Mouse (Mus musculus) kidney, embryonic 14.5 days (tissue): ENCODE results near the gene Ticam1. TPM values are rescaled to one million over a fixed set of nuclear protein-coding genes. Genes with fewer than 3 reads are reported as not detected.
A peak's percentile ranks its signal among the peaks of the same experiment; 100 is the strongest.

Experiments used
- ATAC-seq: fragments of 200-750 bp; cut with Nextera tagmentation; 2 replicates; pipeline ENCODE4 v1.8.0; 2017; ENCODE audit warnings: moderate number of reproducible peaks, mild to moderate bottlenecking, moderate TSS enrichment, moderate library complexity; ENCODE audit not compliant: low FRiP score, low TSS enrichment
- H3K27ac ChIP-seq: fragments of 300-500 bp; sonication (generic); 2 replicates; pipeline ENCODE4 v1.5.1; 2014; ENCODE audit warnings: low read depth, mild to moderate bottlenecking, low read length, moderate library complexity, mixed read lengths
- H3K27me3 ChIP-seq: fragments of 300-500 bp; sonication (generic); 2 replicates; pipeline ENCODE4 v1.6.1; 2014; ENCODE audit warnings: mild to moderate bottlenecking, low read length; ENCODE audit not compliant: control insufficient read depth, insufficient read depth
- H3K36me3 ChIP-seq: fragments of 300-500 bp; sonication (generic); 2 replicates; pipeline ENCODE4 v1.6.1; 2014; ENCODE audit warnings: low read length, mixed read lengths; ENCODE audit not compliant: control insufficient read depth, insufficient read depth
- H3K4me1 ChIP-seq: fragments of 300-500 bp; sonication (generic); 2 replicates; pipeline ENCODE4 v1.6.1; 2014; ENCODE audit warnings: low read length, mixed read lengths; ENCODE audit not compliant: control insufficient read depth, insufficient read depth
- H3K4me2 ChIP-seq: fragments of 300-500 bp; sonication (generic); replicated peaks from 2 replicates; pipeline ENCODE4 v1.6.1; 2014; ENCODE audit warnings: low read depth, mild to moderate bottlenecking, low read length
- H3K4me3 ChIP-seq: fragments of 300-500 bp; sonication (generic); 2 replicates; pipeline ENCODE4 v1.5.1; 2014; ENCODE audit warnings: mild to moderate bottlenecking, low read length
- H3K9ac ChIP-seq: fragments of 300-500 bp; sonication (generic); 2 replicates; pipeline ENCODE4 v1.6.1; 2014; ENCODE audit warnings: low read depth, mild to moderate bottlenecking, low read length, moderate library complexity
- H3K9me3 ChIP-seq: fragments of 300-500 bp; sonication (generic); 2 replicates; pipeline ENCODE4 v1.6.1; 2016; ENCODE audit warnings: low read length; ENCODE audit not compliant: control insufficient read depth
- WGBS: fragments of 180-500 bp; shearing (Covaris S2); extraction: QIAGEN DNeasy Blood & Tissue Kit; methylation state at CpG from one replicate; pipeline ENCODE4 v1.1.7; 2014; 5-methylcytosine and 5-hydroxymethylcytosine counted together
- polyA plus RNA-seq: library from polyadenylated mRNA; unstranded; fragments of >200 nt; fragmentation: Nextera tagmentation; extraction: Ambion mirVana; gene quantifications from 2 replicates; pipeline ENCODE4 v1.2.1, GENCODE M21; 2014

Gene Ticam1
- polyA plus RNA-seq, 1 experiment from 2014 or later: 7.2 TPM

DNA sequence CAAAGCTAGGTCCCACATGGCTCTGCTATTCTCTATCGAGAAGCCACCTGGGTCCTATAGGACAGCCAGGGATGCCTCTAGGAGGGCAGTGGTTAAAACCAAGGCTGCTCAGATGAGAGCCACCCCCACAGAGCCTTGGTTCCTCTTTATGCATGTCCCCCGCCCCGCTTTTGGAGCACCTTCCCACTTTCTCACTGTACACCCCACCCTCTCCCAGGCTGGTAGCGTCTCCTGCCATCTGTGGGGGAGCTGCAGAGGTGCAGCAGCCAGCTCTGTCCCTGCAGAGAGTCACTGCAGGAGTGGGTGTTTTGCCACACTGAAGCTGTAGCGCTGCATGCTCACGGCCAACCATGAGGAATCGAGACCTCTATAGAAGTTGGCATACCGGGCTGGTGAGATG, 6.7 kb upstream of the Ticam1 start:
- H3K4me2 ChIP-seq: no peak overlapping the region
- H3K4me3 ChIP-seq: no peak overlapping the region
- H3K27me3 ChIP-seq: no peaks in the 10 kb centered on the region
- no peak for ATAC-seq
- no peak overlapping the region for H3K27ac ChIP-seq
- WGBS: 89% methylated on average over 8 of the region's 8 CpGs
- H3K9ac ChIP-seq: no peak overlapping the region
- H3K36me3 ChIP-seq: peaks cover 69% of the 10 kb centered on the region
- H3K9me3 ChIP-seq: no peaks in the 10 kb centered on the region
- H3K4me1 ChIP-seq: peaks cover 6% of the 10 kb centered on the region

DNA sequence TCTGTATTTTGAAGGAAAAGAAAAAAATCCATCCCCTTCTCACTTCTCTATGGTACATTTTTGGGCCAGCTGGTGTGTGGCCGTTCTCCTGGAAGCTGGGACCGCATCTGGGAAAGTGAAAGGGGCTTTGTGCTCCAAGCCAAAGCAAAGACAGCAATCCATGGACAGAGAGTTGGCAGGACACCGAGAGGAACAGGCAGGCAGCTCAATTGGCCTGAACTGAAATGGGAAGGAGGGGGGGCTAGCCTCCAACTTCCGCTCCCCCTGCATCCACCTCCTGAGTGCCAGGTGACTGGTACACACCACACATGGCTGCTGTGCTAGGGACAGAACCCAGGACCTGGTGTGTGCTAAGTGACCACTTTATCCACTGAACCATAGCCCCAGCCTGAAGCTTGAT, 6.2 kb upstream of the Ticam1 start:
- Histone ChIP-seq H3K4me3 (no peak overlapping the region), H3K27me3 (no peaks in the 10 kb centered on the region), H3K9me3 (no peaks in the 10 kb centered on the region), H3K4me1 (peaks cover 3% of the 10 kb centered on the region), H3K36me3 (peaks cover 69% of the 10 kb centered on the region), H3K4me2 (no peak overlapping the region), H3K27ac (no peak overlapping the region), H3K9ac (no peak overlapping the region)
- 95% methylated on average over 4 of the region's 4 CpGs for WGBS
- ATAC-seq: no peak

DNA sequence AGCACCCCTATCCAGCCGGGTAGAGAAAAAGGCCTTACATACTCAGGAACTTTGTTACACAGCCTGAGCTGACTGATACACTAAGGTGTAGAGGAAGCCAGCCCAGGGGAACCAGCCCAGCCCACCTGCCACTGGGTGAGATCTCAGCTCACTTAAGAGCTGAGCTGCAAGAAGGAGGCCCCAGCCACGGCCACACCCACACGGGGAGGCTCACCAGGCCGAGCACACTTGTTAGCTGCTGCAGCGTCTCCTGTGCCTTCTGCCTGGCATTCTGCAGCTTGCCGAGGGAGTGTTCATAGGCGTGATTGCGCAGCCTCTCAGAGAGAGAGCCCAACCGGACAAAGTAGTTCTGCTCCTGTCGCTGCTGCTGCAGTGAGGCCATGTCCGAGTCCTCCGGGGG, 4.6 kb upstream of the Ticam1 start:
- Histone ChIP-seq H3K9me3 (no peaks in the 10 kb centered on the region), H3K36me3 (peaks cover 62% of the 10 kb centered on the region), H3K4me3 (no peak overlapping the region), H3K27ac (no peak overlapping the region), H3K4me2 (no peak overlapping the region), H3K27me3 (no peaks in the 10 kb centered on the region), H3K9ac (no peak overlapping the region), H3K4me1 (no peaks in the 10 kb centered on the region)
- no peak for ATAC-seq
- 92% methylated on average over 12 of the region's 12 CpGs for WGBS

DNA sequence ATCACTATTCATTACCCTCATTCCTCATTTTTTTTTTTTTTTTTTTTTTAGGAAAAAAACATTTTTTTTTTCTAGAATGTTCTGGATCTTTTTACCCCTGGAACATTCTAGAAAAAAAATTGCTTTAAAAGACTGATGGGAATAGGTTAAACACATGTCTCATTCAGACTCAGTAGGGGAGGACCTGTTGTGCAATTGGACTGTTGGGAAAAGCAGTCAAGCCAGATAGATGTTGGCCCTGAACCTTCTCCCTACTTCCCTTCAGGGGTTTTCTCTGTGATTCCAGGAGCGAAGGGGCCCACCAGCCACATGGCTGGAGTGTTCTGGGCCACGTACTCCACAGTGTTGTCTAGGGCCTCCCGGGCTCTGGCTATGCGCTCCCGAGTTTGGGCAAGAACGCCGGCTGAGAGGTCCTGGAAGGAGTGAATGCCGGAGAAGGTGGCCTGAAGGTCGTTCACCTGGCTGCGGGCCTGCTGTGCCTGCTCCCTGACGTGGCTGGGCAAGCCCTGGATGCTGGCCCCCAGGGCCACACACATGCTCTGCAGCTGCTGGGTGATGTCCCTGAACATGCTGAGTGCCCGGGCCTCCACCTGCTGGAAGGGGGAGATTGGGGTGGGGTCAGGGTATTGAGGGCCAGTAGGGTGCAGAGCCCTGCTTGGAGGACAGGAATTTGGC, 3.0 kb upstream of the Ticam1 start:
- H3K36me3 ChIP-seq: peaks cover 46% of the 10 kb centered on the region
- no peak overlapping the region for H3K9ac ChIP-seq
- H3K27ac ChIP-seq: no peak overlapping the region
- H3K27me3 ChIP-seq: no peaks in the 10 kb centered on the region
- no peak for ATAC-seq
- 90% methylated on average over 12 of the region's 12 CpGs for WGBS
- no peak overlapping the region for H3K4me3 ChIP-seq
- H3K4me1 ChIP-seq: no peaks in the 10 kb centered on the region; the same call in 1 of the 2 replicates
- H3K9me3 ChIP-seq: no peaks in the 10 kb centered on the region
- H3K4me2 ChIP-seq: no peak overlapping the region

DNA sequence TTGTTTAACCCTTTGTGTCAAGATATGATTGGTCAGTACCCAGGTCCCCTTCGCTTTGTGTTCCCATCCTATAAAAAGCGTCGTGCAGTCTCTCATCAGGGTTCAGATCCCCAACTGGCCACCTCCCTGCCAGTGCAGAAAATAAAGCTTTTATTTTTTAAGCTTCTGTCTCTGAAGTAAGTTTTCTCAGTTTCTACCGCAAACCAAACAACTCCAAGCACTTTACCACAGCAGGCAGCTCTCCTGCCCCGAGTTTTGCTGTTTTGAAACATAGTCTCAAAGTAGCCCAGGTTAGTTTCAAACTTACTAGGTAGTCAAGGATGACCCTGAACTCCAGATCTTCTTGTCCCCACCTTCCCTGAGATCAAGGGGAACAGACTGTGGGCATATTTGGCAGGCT, 1.8 kb upstream of the Ticam1 start:
- Histone ChIP-seq H3K9me3 (no peaks in the 10 kb centered on the region), H3K9ac (no peak overlapping the region), H3K27ac (no peak overlapping the region), H3K4me1 (no peaks in the 10 kb centered on the region; the same call in 1 of the 2 replicates), H3K36me3 (peaks cover 36% of the 10 kb centered on the region), H3K4me2 (no peak overlapping the region), H3K27me3 (no peaks in the 10 kb centered on the region), H3K4me3 (no peak overlapping the region)
- ATAC-seq: no peak
- 95% methylated on average over 5 of the region's 5 CpGs for WGBS

DNA sequence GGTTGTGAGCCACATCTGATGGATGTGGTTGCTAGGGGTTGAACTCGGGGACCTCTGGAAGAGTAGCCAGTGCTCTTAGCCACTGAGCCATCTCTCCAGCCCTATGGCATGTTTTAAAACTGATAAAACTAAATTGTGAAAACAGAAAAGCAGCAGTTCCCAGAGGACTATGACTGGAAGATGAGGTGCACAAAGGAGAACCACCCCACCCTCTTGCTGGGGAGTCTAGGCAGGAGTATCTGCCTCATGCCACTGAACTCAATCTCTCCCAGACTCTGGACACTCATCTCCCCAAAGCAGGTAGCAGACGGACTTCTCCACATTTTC, 944 bp upstream of the Ticam1 start:
- Histone ChIP-seq H3K27me3 (no peaks in the 10 kb centered on the region), H3K36me3 (peaks cover 28% of the 10 kb centered on the region), H3K9ac (no peak overlapping the region; the same call in 1 of the 2 replicates), H3K9me3 (no peaks in the 10 kb centered on the region), H3K4me1 (no peaks in the 10 kb centered on the region; the same call in 1 of the 2 replicates), H3K4me3 (no peak overlapping the region), H3K27ac (peak overlapping the region; percentile 81), H3K4me2 (peak overlapping the region; percentile 65; the same call in 1 of the 2 replicates)
- peak; percentile 18; the same call in 1 of the 2 replicates for ATAC-seq
- WGBS: 42% methylated on average over 2 of the region's 2 CpGs

DNA sequence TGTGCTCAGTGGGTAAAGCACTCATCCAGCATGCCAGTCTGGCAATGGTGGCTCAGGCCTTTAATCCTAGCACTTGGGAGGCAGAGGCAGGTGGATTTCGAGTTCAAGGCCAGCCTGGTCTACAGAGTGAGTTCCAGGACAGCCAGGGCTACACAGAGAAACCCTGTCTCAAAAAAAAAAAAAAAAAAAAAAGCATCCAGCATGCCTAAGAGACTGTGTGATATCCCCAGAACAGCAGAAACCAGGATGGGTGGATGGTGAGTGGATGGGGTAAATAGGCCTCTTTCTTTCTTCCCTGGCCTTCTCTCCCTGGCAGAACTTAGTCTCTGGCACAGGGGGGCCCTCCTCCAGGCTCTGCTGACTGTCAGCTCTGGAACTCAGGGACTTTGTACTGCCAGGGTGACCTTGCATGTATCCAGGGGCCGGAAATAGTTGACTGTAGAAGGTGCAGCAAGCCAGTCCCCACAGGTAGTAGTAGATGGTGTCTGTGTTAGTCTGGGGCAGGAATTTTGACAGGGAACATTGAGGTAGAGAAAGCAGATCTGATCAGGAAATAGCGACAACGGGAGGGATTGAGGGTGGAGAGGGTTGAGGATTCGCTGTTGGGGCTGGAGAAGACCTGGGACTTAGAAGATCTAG, 625 bp downstream of the Ticam1 start:
- 18% methylated on average over 5 of the region's 5 CpGs for WGBS
- Histone ChIP-seq H3K27ac (peak overlapping the region; percentile 85), H3K4me3 (peak overlapping the region; percentile 58), H3K4me1 (no peaks in the 10 kb centered on the region; the same call in 1 of the 2 replicates), H3K9ac (peak overlapping the region; percentile 65), H3K4me2 (peak overlapping the region; percentile 65), H3K27me3 (no peaks in the 10 kb centered on the region), H3K9me3 (no peaks in the 10 kb centered on the region), H3K36me3 (peaks cover 22% of the 10 kb centered on the region)
- ATAC-seq: peak; percentile 0; the same call in 1 of the 2 replicates

DNA sequence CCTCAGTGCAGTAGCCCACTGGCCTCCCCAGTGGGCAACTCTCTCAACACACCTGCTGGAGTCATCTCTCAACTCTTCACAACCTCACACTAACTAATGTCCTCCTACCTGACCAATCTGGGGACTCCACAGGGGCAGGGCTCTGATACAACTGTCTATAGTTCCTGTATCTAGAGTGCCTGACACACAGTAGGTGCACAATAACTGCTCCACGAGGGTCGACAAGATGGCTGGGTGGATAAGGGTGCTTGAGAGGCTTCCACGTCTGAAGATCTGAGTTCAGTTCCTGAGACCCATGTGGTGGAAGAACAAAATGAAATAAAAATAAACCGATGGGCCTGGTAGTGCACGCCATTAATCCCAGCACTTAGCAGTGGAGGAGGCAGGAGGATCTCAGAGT, 2.6 kb downstream of the Ticam1 start:
- no peak for ATAC-seq
- Histone ChIP-seq H3K27me3 (no peaks in the 10 kb centered on the region), H3K4me3 (no peak overlapping the region), H3K27ac (no peak overlapping the region), H3K9me3 (no peaks in the 10 kb centered on the region), H3K36me3 (peaks cover 17% of the 10 kb centered on the region), H3K4me1 (no peaks in the 10 kb centered on the region; the same call in 1 of the 2 replicates), H3K4me2 (no peak overlapping the region), H3K9ac (no peak overlapping the region)
- 91% methylated on average over 5 of the region's 5 CpGs for WGBS

DNA sequence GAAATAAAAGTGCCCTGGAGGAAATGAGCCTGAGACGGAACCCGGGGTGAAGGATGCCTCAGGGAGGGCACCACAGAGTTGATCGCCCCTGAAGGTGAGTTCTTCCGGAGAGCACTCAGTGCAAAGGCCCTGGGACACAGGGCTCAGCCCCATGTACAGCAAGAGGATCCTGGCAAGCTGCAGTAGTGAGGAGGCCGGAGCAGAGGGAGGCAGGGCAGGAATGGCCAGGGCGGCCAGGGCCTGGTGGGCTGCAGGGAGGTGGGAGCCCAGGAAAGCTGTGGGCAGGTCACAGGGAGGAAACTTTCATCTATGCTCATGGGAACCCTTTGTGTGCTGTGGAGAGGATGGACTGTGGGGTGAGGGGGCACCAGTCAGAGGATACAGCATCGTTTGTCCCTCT, 3.1 kb downstream of the Ticam1 start:
- Histone ChIP-seq H3K9ac (no peak overlapping the region), H3K4me2 (no peak overlapping the region), H3K27ac (no peak overlapping the region), H3K36me3 (peaks cover 13% of the 10 kb centered on the region; the same call in 1 of the 2 replicates), H3K9me3 (no peaks in the 10 kb centered on the region), H3K4me1 (no peaks in the 10 kb centered on the region; the same call in 1 of the 2 replicates), H3K27me3 (no peaks in the 10 kb centered on the region), H3K4me3 (no peak overlapping the region)
- WGBS: 70% methylated on average over 7 of the region's 7 CpGs
- no peak for ATAC-seq
